Mouse (Mus musculus): ENCODE measurements around the gene Galnt2.

DNA sequence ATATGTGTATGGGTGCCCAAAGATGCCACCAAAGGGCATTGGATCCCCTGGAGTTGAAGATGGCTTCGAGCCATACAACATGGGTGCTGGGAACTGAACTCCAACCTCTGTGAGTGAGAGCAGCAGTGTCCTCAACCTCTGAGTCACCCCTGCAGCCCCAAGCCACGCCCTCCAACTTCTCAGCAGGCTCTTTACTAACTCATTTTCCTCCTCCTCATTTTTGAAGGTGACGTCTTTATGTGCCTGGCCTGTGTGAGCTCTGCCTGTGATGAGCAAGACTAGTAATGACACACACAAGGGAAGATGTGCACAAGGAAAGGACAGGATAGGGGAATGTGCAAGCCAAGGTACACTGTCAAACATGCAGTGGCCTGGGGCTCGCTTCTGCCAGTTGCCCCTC, 28.0 kb downstream of the Galnt2 start:
- TF ChIP-seq CTCF (IDR thresholded peaks at IDR 0.05; ENCODE audit: low read depth) (no peak), EP300 (IDR thresholded peaks at IDR 0.05; ENCODE audit: low read depth) (no peak)

Measured in heart, postnatal 0 days (tissue).